Mouse (Mus musculus) retina, postnatal 1 day (tissue): ENCODE measurements around the gene Aspscr1.

Source experiments
- DNase-seq: peaks from one replicate; pipeline ENCODE4 v3.0.0-alpha.2; 2012

Gene Aspscr1

DNA sequence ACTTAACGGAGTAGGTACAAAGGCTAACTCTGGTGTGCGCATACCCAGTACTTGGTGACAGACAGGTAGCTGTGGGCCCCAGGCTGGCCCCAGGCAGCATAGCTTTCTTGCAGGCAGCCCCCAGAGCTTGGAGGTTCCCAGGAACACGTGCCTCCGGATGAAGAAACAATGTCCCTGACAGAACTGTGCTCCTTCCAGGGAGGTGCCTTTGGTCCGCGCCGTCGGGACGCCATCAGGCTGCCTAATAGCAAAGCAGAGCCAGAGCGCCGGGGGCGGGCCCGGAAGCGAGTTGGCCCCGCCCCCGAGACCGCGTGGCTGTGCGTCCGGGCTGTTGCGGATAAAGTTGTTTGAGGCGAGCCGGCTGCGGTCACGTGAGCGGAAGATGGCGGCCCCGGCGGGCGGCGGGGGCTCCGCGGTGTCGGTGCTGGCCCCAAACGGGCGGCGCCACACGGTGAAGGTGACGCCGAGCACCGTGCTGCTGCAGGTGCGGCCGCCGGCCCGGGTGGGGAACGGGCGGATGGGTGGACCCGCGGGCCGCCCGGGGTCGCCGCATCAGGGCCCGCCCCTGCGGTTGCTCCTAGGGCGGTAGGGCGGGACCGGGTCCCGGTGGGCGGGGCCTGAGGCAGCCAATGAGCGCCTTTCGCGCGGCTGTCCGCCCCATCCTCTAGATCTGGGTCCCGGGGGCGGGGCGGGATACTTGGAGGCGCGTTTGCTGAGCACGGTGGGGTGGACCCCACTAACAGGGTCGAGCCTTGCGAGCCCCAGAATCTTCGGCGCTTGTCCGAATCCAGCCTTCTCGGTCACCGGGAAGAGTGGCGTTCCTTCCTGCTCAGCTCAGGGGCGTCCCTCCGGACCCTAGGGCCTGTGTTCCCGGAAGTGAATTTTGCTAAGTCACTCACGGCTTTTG, at the start of gene Aspscr1:
TSS of gene Aspscr1 (plus strand) at position 287 of the 907 bp plus-strand sequence.
- peak; percentile 96 for DNase-seq

DNA sequence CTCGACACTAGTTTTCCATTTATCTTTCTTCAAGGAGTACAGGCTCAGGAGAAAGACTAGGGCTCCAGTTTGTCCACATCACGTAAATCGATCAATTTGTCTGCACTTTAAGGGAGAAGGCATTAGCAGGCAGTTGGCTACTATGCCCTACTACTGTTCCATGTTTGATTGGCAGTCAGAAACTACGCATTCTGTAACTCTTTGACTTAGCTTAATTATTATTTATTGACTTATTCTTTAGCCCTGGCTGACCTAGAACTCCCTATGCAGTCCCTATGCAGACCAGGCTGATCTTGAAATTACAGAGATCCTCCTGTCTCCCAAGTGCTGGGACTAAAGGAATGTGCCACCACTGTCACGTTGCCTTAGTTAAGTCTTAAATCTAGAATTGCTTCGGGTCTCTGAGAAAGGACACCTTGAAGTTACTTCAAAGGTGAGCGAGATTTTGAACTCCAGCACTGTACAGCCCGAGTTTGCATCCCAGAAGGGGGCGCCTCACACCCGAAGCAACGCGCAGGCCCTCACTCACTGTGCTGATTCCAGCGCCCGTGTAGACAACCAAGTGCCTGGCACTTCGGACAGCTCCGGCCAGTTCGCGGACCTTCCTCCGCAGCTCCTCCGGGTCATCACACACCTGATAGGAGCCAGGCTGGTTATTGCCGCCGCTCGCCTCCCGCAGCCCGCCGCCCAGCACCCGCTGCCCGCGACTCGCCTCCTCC, 48.7 kb upstream of the Aspscr1 start:
- peak; percentile 56 for DNase-seq

DNA sequence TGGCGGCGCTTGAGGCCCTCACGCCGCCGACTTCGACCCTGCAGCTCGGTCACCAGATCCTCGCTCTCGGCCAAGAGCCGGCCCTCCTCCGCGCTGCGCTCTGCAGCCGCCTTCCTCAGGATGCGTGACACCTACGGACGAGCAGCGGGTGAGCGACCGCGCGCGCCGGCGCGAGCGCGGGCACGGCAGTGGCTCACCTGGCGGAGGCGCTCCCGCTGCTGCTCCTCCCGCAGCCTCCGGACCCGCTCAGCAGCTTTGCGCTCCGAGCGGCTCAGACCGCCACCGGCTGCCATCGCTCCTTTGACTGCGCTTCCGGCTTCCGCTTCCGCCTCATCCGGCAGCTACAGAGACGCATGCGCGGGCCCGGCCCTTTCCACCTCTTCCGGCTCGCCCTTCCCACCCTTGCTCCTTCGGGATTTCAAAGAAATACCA, 48.1 kb upstream of the Aspscr1 start:
- DNase-seq, result peak; percentile 92

GRCm38 (mm10) chr11:120625152-120625775, 47.5 kb upstream of the Aspscr1 start, which contains the start of gene Sirt7:
Gene Sirt7 (minus strand): TSS chr11:120625240.
- DNase-seq, result no peak

GRCm38 (mm10) chr11:120626785-120627467, 45.8 kb upstream of the Aspscr1 start:
- no peak for DNase-seq

GRCm38 (mm10) chr11:120627468-120628300, 45.1 kb upstream of the Aspscr1 start:
- DNase-seq, result no peak

GRCm38 (mm10) chr11:120628601-120629340, 44.0 kb upstream of the Aspscr1 start:
- DNase-seq, result no peak

GRCm38 (mm10) chr11:120629341-120629730, 43.4 kb upstream of the Aspscr1 start:
- DNase-seq, result no peak

DNA sequence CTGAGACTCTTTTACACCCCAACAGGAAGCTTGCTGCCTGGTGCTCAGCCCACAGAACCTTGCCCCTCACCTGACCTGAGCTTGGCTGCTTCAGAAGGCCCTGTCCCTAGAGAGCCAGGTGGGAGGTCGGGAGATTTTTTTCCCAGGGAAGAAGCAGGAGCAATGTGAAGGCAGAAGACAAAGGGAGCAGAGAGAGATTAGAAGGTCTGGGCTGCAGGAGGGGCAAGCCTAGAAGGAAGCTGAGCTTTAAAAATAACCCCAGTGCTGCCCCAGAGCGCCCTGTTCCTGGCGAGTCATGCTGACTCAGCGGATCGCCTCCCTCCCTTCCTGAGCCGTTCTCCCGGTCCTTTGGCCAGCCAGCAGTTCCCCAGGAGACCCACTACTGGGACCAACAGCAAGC, 42.9 kb upstream of the Aspscr1 start:
- DNase-seq, result no peak

DNA sequence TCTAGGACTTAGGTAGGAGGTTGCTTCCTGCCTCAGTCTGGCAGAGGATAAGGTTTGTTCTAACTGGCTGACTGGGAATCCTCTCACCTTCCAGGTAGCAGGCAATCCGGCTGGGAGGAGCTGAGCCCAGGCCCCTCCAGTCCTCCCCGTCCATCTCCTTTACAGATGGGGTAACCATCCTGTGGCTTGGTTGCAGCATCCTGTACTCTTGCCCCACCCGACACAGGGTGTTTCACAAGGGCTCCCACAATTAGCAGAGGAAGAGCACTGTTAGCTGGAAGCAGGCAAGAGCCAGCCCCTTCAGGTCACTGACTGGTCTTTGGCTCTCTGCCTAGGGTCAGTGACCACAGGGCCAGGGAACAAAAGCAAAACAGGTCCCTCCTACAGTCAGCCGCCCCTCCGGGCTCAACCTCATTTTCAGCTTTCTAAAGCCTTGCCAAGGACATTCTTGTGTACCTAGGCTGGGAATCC, 42.3 kb upstream of the Aspscr1 start:
- no peak for DNase-seq

DNA sequence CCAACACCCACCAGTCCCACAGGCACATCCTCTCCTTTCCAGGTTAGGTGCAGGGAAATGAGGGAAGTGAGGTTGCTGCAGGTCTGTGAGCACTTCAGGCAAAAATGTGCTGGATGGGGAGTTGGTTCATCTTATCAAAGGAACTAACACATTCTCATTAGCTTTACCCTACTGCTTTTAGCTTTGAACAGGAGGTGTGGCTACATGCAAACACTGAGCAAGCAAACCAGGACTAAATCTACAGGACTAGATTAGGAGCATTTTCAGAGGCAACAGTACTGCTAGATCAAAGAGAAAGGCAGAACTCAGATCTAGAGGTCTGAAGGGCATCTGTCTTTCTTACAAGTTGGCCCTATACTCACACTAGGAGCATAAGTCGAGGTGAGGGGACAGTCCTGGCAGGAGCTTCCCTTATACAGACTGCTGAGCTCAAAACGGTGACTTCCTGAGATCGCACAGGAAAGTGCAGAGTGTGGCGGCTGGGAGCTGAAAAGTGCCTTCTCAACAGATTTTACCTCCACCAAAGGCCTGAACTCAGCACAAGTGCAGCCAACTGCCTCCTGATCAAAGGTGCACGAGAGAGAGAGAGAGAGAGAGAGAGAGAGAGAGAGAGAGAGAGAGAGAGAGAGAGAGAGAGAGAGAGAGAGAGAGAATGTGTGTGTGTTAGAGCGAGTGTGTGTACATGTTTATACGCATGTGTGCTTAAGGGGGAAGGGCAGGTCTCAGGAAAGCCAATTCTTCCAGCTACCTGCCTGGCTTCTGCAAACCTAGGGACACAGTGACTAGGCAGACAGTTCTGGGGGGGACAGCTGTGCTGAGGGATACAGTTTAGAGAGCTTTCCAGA, 41.7 kb upstream of the Aspscr1 start:
- DNase-seq, result no peak

- DNase-seq, result no peak
Measured at GRCm38 (mm10) chr11:120631726-120632448, 40.9 kb upstream of the Aspscr1 start.

GRCm38 (mm10) chr11:120632559-120633519, 39.9 kb upstream of the Aspscr1 start:
- DNase-seq, result peak; percentile 78

DNA sequence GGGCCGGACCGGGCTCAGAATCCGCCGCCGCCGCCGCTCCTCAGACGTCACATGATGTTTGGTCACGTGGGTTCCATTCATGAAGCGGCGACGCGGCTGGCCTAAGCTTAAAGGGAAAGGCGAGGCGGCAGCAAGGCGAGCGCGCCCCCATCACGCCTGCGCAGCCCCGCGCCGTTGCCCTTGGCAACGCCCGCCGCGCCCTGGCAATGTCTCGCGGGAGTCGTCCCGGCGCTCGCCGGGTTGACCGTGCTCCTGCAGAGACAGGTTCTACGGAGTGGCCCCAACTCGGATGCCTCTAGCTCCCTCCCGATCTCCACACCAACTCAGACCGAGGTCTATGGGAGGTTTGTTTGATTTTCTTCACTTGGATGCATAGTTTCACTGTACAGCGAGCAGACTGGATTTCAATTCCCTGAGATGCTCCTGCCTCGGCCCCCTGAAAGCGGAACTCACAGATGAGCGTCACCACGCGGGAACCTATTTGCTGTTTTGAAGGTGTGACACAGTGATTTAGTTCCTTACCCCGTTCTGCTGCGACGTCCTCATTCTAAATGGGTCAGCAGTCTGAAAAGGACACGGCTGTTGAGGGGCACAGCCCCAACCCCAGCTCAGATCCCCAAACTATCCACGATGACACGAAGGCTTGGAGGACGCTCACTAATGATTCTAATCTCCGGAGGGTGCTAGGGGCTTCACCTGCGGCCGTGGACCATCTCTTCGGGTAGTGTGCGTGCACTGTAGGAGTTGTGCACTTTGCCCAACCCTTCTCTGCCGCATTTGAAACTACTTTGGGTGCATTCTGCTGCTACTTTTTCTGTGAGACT, 39.0 kb upstream of the Aspscr1 start, which contains the start of gene Mafg:
TSS of gene Mafg (minus strand) at position 81 of the 824 bp plus-strand sequence.
- DNase-seq, result peak; percentile 98

GRCm38 (mm10) chr11:120634810-120635209, 38.0 kb upstream of the Aspscr1 start:
- DNase-seq, result no peak

DNA sequence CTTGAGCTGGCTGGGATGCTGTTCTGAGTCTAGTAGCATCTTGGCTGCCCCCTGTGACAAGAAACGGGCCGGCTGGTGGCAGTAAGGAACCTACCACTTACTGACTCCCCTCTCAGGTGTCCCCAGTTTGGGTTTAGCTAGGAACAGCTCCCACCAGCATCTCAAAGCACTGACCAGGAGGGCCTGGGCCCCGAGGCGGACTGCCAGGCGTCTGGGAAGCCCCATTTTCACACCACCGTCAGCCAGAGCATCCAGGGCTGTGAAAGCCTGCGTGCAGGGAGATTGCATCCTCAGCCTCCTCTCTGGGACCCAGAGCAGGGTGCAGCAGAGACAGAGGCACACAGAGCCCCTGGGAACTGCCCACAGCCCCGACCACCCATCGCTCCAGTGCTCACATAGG, 31.5 kb upstream of the Aspscr1 start:
- no peak for DNase-seq

DNA sequence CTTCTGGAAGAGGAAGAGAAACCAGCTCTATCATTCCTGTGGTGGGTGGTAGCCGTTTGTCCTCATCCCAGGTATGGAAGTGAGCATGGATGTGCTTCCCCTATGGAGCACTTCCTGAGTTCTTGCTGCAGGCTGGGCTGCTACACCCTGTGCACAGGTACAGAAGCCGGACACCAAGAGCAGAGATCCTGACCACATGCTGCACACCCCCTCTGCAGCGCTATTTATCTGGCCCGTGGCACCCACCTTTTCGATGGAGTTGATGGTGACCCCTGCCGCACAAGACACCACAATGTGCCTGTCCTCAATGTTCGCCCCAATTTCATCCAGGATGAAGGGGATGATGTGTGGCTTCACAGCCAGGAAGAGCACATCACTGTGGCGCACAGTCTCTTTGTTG, 30.9 kb upstream of the Aspscr1 start:
- no peak for DNase-seq
